Mouse (Mus musculus) left cerebral cortex, adult 2 months (tissue): ENCODE results near the gene Hdac9. TPM values are rescaled to one million over a fixed set of nuclear protein-coding genes. Genes with fewer than 3 reads are reported as not detected.

Experiments used
- DNase-seq, 2 experiments: peaks; one replicate each; pipeline ENCODE4 v3.0.0; 2021 to 2022; ENCODE audit warnings: low spot score in 2 of 2, mixed read lengths in 1 of 2; ENCODE audit errors: extremely low spot score in 1 of 2
- H3K27ac ChIP-seq: fragments of 200-600 bp; 2 replicates; pipeline ENCODE4 v1.8.1; 2022
- H3K4me3 ChIP-seq: fragments of 200-600 bp; 2 replicates; pipeline ENCODE4 v1.8.1; 2022
- CTCF ChIP-seq: fragments of 200-600 bp; IDR thresholded peaks from 2 replicates; pipeline ENCODE4 v1.8.1; 2022; ENCODE audit warnings: antibody characterized with exemption, mild to moderate bottlenecking, moderate library complexity
- intact Hi-C: fragments of 180-260 bp; cut with DNase I; formaldehyde crosslinking; loops from one replicate; pipeline ENCODE4 v1.15.1; 2025
- long read RNA-seq, 2 experiments: library from polyadenylated mRNA; stranded (forward); transcript quantifications; one replicate each; pipeline ENCODE4 v2.0.0; 2021; ENCODE audit warnings: borderline mapping rate in 2 of 2
- total RNA-seq, 2 experiments: library from RNA; stranded (reverse); gene quantifications; 2 replicates each; pipeline ENCODE4 v1.2.3; 2021

Hdac9 gene
- total RNA-seq = 10 to 100 TPM; 58.1 to 59.7 TPM
- long read RNA-seq, experiment 1, full-length matches to known transcripts = 4 of 31 reads
- long read RNA-seq, experiment 1, partial matches to known transcripts = 7 of 31 reads
- long read RNA-seq, experiment 1, other reads (novel, unspliced or antisense) = 20 of 31 reads
- long read RNA-seq, experiment 2, full-length matches to known transcripts = 2 of 15 reads
- long read RNA-seq, experiment 2, partial matches to known transcripts = 3 of 15 reads
- long read RNA-seq, experiment 2, other reads (novel, unspliced or antisense) = 10 of 15 reads

- Histone ChIP-seq H3K4me3 (no peak within 1 kb of the TSS), H3K27ac (no peak within 1 kb of the TSS)
- no peak for DNase-seq
- intact Hi-C loops = loop anchor here (10.0 kb wide), 1 partner anchor 268 kb away; no protein-coding TSS in a partner anchor
- no peak for TF ChIP-seq CTCF
These were observed at the start of gene Hdac9 for GRCm38 (mm10) chr12:34916995-34917394. Hdac9 (minus strand) TSS chr12:34917095.

GRCm38 (mm10) chr12:34949066-34949706 lies 32.3 kb upstream of the Hdac9 start:
- H3K4me3 ChIP-seq = no peak overlapping the region
- no peak overlapping the region for H3K27ac ChIP-seq
- TF ChIP-seq CTCF = no peak
- intact Hi-C loops = no loop called here
- no peak for DNase-seq

DNA sequence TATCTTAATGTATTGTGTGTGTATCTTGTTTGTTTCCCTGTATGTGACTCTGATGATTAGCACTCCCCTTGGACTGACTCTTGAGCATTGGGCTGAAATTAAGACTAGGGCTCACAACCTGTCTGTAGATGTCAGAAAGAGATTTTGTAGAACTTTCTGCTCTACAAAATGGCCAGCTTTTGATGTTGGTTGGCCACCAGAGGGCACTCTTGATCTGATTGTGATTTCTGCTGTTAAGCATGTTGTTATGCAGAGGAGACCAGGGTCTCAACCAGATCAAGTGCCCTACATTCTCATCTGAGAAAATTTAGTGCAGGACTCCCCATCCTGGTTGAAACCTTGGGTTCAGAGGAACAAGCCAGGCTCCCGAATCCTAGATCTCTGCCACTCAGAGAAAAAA lies 21.0 kb upstream of the Hdac9 start:
- no peak for DNase-seq

DNA sequence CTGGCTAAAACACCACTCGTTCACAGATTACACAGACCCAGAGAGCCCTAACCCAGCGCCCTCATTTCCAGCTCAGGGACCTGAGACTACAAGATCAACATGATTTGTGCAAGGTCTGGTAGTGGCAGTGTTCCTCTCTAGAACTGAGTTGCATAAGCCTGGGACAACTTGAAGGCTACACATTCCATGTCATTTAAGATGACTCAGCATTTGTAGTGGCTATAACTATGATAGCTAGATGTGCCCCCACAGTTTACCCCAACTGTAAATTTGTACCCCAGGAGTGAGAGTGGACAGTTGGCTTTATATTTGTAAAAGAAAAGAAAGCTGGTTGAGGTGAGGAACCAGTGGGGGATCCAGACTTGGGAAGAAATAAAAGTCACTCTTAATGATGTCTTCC lies 8.9 kb downstream of the Hdac9 start:
- Histone ChIP-seq H3K27ac (peak overlapping the region; percentile 91; the same call in 1 of the 2 replicates), H3K4me3 (peak overlapping the region; percentile 76; the same call in 1 of the 2 replicates)
- intact Hi-C loops = loop anchor here (5.0 kb wide), 1 partner anchor 109 kb away; no protein-coding TSS in a partner anchor
- DNase-seq = no peak
- TF ChIP-seq CTCF = no peak

More for the DNA sequence above, 21.0 kb upstream of the Hdac9 start:
- intact Hi-C loops = no loop called here
- H3K4me3 ChIP-seq = no peak overlapping the region
- peak; percentile 9 for TF ChIP-seq CTCF
- no peak overlapping the region for H3K27ac ChIP-seq

DNA sequence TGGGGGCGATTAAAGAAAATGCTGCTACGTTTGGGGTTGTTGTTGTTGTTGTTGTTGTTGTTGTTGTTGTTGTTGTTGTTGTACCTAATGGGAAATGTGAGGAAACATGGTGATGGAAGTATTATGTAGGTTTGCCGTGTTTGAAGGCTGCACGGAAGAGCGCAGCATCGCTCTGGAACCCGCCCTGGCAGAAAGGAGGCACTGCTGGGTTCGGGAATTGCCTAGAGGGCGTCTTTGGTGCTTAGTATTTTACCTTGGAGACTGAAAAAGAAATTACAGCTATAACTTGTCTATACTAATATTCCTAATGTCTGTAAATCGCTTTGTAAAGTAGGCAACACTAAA lies 9.4 kb downstream of the Hdac9 start:
- DNase-seq = peak; percentile 36 to 53
- H3K27ac ChIP-seq = peak overlapping the region; percentile 91

DNA sequence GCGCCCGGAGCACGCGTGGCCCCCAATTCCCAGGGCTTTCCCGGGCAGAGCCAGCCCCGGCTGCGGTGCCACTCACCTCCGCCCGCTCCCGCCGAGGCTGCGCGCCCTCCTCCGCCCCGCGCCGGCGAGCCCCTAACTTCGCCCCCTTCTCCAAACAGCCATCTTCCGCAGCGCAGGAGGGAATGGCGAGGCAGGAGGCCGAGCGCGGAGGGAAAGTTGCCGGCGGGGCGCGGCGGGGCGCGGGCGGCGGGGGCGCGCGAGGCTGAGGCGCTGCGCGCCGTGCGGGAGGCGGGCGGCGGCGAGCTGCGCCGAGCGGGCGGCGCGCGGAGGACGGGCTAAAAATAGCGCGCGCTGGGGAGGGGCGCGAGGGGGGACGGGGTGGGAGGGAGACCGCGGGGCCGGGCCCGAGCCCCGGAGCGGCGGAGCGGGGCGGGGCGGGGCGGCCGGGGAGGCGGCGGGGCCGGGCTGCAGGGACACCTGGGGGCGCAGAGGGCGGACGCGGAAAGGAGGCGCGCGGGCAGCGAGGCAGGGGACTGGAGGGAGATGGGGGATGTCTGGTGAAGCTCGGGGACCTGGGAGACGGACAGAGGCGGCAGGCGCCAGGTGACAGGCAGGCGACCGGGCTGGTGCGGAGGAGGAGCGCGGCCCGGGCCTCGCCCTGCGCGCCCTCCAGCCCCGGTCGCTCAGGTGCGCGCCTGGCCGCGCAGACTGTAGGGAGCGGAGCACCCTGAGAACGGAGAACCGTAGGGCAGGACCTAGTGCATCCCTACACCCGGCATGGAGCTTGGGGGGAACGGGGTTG lies 10.0 kb downstream of the Hdac9 start:
- intact Hi-C loops = loop anchor here (2.0 to 5.0 kb wide), 2 partner anchors 110 to 242 kb away; no protein-coding TSS in a partner anchor
- Histone ChIP-seq H3K4me3 (peak overlapping the region; percentile 76), H3K27ac (peak overlapping the region; percentile 91)
- no peak for TF ChIP-seq CTCF
- DNase-seq = peak; percentile 49 to 56

More for the DNA sequence above, 9.4 kb downstream of the Hdac9 start:
- TF ChIP-seq CTCF = peak; percentile 47
- peak overlapping the region; percentile 76 for H3K4me3 ChIP-seq
- intact Hi-C loops = loop anchor here (2.0 to 5.0 kb wide), 2 partner anchors 110 to 243 kb away; no protein-coding TSS in a partner anchor

GRCm38 (mm10) chr12:34906376-34906703 lies 10.6 kb downstream of the Hdac9 start:
- H3K27ac ChIP-seq = peak overlapping the region; percentile 81
- no peak for DNase-seq
- peak overlapping the region; percentile 76 for H3K4me3 ChIP-seq
- no peak for TF ChIP-seq CTCF
- intact Hi-C loops = loop anchor here (2.0 to 5.0 kb wide), 2 partner anchors 111 to 242 kb away; no protein-coding TSS in a partner anchor

DNA sequence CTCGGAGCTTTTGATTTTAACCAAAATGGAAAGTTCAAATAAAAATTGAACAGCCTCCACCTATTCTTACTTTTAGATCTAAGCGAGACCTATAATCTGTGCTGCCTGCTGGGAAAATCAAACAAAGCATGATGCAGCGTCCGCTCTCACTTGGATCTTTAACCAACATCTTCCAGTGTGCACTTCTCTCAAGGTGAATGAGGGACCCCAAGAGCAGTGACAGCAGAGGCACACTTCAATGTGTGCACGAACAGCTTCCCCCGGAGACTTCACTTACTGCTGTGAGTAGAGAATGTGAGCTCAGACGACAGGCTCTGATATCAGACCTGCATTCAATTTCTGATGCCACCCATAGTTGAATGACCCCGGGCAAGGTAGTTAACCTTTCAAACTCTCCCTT lies 16.7 kb downstream of the Hdac9 start:
- DNase-seq = no peak
- no peak for TF ChIP-seq CTCF
- intact Hi-C loops = no loop called here
- no peak overlapping the region for H3K27ac ChIP-seq
- H3K4me3 ChIP-seq = no peak overlapping the region

GRCm38 (mm10) chr12:34894867-34895266 lies 22.0 kb downstream of the Hdac9 start:
- TF ChIP-seq CTCF = no peak; the same call in 1 of the 2 replicates
- no peak for DNase-seq
- intact Hi-C loops = no loop called here
- Histone ChIP-seq H3K27ac (no peak overlapping the region), H3K4me3 (no peak overlapping the region)

- Histone ChIP-seq H3K4me3 (no peak overlapping the region), H3K27ac (no peak overlapping the region)
- no peak for DNase-seq
- TF ChIP-seq CTCF = no peak
- intact Hi-C loops = no loop called here
These were observed 28.2 kb downstream of the Hdac9 start for GRCm38 (mm10) chr12:34888694-34889093.

DNA sequence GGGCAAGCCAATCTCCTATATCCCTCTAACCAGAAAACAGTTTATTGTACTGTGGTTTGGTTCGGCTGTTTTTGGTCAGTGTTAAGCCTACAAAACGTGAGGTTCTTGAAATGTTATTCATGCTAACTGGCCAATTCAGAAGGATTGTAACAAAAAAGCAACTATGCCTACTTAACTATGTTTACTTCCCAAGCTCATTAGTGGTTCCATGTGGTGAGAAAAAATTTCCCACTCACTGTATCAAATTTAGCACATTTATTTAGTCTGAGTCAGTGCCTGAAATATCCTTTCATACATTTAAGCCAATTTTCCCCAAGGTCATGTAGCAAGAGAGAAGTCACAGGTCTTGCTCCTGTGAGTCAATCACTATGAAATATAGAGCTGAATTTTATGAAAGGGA lies 42.0 kb downstream of the Hdac9 start:
- DNase-seq = no peak
- Histone ChIP-seq H3K27ac (no peak overlapping the region), H3K4me3 (no peak overlapping the region)
- intact Hi-C loops = no loop called here
- no peak for TF ChIP-seq CTCF

GRCm38 (mm10) chr12:34871028-34871427 lies 45.9 kb downstream of the Hdac9 start:
- intact Hi-C loops = no loop called here
- no peak overlapping the region for H3K27ac ChIP-seq
- H3K4me3 ChIP-seq = no peak overlapping the region
- TF ChIP-seq CTCF = no peak
- no peak for DNase-seq
